Mouse (Mus musculus) spleen, postnatal 36 days (tissue): Measurements from ENCODE around the gene Ifi27.
"Not testable (repeated sequence)": the region's sequence is repeated elsewhere in the genome, so short reads cannot be mapped to it uniquely, and the experiment has no call there.

Experiments
- DNase-seq, 2 experiments: peaks; one replicate each; pipeline ENCODE4 v3.0.0; 2022; ENCODE audit warnings: low spot score in 2 of 2, mixed read lengths in 1 of 2

Ifi27 gene

GRCm38 (mm10) chr12:103453361-103453760 lies 19.4 kb downstream of the Ifi27 start:
- no peak for DNase-seq

- DNase-seq = not testable (repeated sequence)
Measured at GRCm38 (mm10) chr12:103456727-103457126, 22.7 kb downstream of the Ifi27 start.

- no peak for DNase-seq
Measured at GRCm38 (mm10) chr12:103457140-103457539, 23.1 kb downstream of the Ifi27 start, which contains the start of gene Ifi27l2b. Gene Ifi27l2b (minus strand): TSS chr12:103457223.

- DNase-seq = no peak
Measured at GRCm38 (mm10) chr12:103474481-103474880, 40.5 kb downstream of the Ifi27 start.

- no peak for DNase-seq
Measured at GRCm38 (mm10) chr12:103476779-103477389, 42.9 kb downstream of the Ifi27 start.

GRCm38 (mm10) chr12:103477461-103478015 lies 43.5 kb downstream of the Ifi27 start:
- no peak for DNase-seq

GRCm38 (mm10) chr12:103481671-103482070 lies 47.7 kb downstream of the Ifi27 start:
- no peak for DNase-seq

- DNase-seq = no peak
Measured at GRCm38 (mm10) chr12:103482781-103483180, 48.8 kb downstream of the Ifi27 start.

- not testable (repeated sequence) for DNase-seq
Measured at GRCm38 (mm10) chr12:103484200-103484972, 50.4 kb downstream of the Ifi27 start.

GRCm38 (mm10) chr12:103486726-103487125 lies 52.7 kb downstream of the Ifi27 start:
- DNase-seq = no peak

- no peak for DNase-seq
Measured at GRCm38 (mm10) chr12:103487276-103487675, 53.3 kb downstream of the Ifi27 start.

GRCm38 (mm10) chr12:103487750-103488149 lies 53.7 kb downstream of the Ifi27 start:
- no peak for DNase-seq
